Mouse (Mus musculus) layer of hippocampus, adult 11-12 months (tissue): ENCODE data around the gene Gm17657.
"Not testable (repeated sequence)": the region's sequence is repeated elsewhere in the genome, so short reads cannot be mapped to it uniquely, and the experiment has no call there.

ENCODE experiments used
- DNase-seq: peaks from one replicate; pipeline ENCODE4 v3.0.0; 2022; ENCODE audit warnings: low spot score

The Gm17657 gene

GRCm38 (mm10) chr17:29545241-29545640, 4.2 kb downstream of the Gm17657 start:
- DNase-seq, result no peak

- DNase-seq, result no peak
These were observed 5.4 kb downstream of the Gm17657 start for GRCm38 (mm10) chr17:29544064-29544463.

GRCm38 (mm10) chr17:29542831-29543690, 6.4 kb downstream of the Gm17657 start:
- peak; percentile 28 for DNase-seq

GRCm38 (mm10) chr17:29541419-29541818, 8.0 kb downstream of the Gm17657 start:
- DNase-seq, result no peak

- no peak for DNase-seq
These were observed 9.0 kb downstream of the Gm17657 start for GRCm38 (mm10) chr17:29540426-29540825.

GRCm38 (mm10) chr17:29533866-29534265, 15.6 kb downstream of the Gm17657 start:
- no peak for DNase-seq

GRCm38 (mm10) chr17:29531757-29532384, 17.6 kb downstream of the Gm17657 start:
- no peak for DNase-seq

- DNase-seq, result no peak
These were observed 18.2 kb downstream of the Gm17657 start for GRCm38 (mm10) chr17:29531278-29531677.

- no peak for DNase-seq
These were observed 18.9 kb downstream of the Gm17657 start for GRCm38 (mm10) chr17:29530508-29530907.

- no peak for DNase-seq
These were observed 20.8 kb downstream of the Gm17657 start for GRCm38 (mm10) chr17:29528568-29529187.

- DNase-seq, result no peak
These were observed 23.8 kb downstream of the Gm17657 start for GRCm38 (mm10) chr17:29525613-29526012.

GRCm38 (mm10) chr17:29519731-29520130, 29.7 kb downstream of the Gm17657 start:
- no peak for DNase-seq

GRCm38 (mm10) chr17:29518665-29519064, 30.8 kb downstream of the Gm17657 start:
- DNase-seq, result not testable (repeated sequence)

GRCm38 (mm10) chr17:29514435-29514834, 35.0 kb downstream of the Gm17657 start:
- DNase-seq, result peak; percentile 86

- no peak for DNase-seq
These were observed 36.3 kb downstream of the Gm17657 start for GRCm38 (mm10) chr17:29513044-29513730.

- no peak for DNase-seq
These were observed 38.7 kb downstream of the Gm17657 start for GRCm38 (mm10) chr17:29510691-29511090.

GRCm38 (mm10) chr17:29508927-29509608, 40.4 kb downstream of the Gm17657 start:
- no peak for DNase-seq

- DNase-seq, result no peak
These were observed 45.7 kb downstream of the Gm17657 start for GRCm38 (mm10) chr17:29503700-29504099.

- no peak for DNase-seq
These were observed 46.5 kb downstream of the Gm17657 start for GRCm38 (mm10) chr17:29502669-29503665.

- no peak for DNase-seq
These were observed 47.3 kb downstream of the Gm17657 start for GRCm38 (mm10) chr17:29502005-29502668.
